Mouse (Mus musculus) cortical plate, adult 2 months (tissue): ENCODE data around the gene Gpr55. TPM values are rescaled to one million over a fixed set of nuclear protein-coding genes. Genes with fewer than 3 reads are reported as not detected.
A peak's percentile ranks its signal among the peaks of the same experiment; 100 is the strongest.

Experiments
- H3K27ac ChIP-seq: fragments of 200-500 bp; 2 replicates; pipeline ENCODE4 v1.5.1; 2012; ENCODE audit warnings: low read length, control low read depth, inconsistent platforms; ENCODE audit not compliant: insufficient read depth
- H3K4me1 ChIP-seq: fragments of 200-500 bp; 2 replicates; pipeline ENCODE4 v1.6.1; 2011; ENCODE audit warnings: low read length; ENCODE audit not compliant: control insufficient read depth, insufficient read depth
- H3K4me3 ChIP-seq: fragments of 200-500 bp; 2 replicates; pipeline ENCODE4 v1.5.1; 2011; ENCODE audit warnings: mild to moderate bottlenecking, low read length, control low read depth; ENCODE audit not compliant: insufficient read depth
- CTCF ChIP-seq: fragments of 200-500 bp; IDR thresholded peaks from 2 replicates; pipeline ENCODE4 v1.5.1; 2011; ENCODE audit warnings: mild to moderate bottlenecking, control low read depth, low read length; ENCODE audit not compliant: insufficient read depth; ENCODE audit errors: extremely low read depth
- POLR2A ChIP-seq: fragments of 200-500 bp; IDR thresholded peaks from 2 replicates; pipeline ENCODE4 v1.6.1; 2011; ENCODE audit warnings: mild to moderate bottlenecking, low read length, control low read depth; ENCODE audit not compliant: insufficient read depth; ENCODE audit errors: extremely low read depth
- polyA plus RNA-seq: library from polyadenylated mRNA; depleted of rRNA; stranded (reverse); fragments of >200 nt; gene quantifications from 2 replicates; pipeline ENCODE4 v1.2.3, GENCODE M21; 2012

Gpr55 gene
- polyA plus RNA-seq, 1 experiment, result 0.13 TPM

- peaks cover 13% of the 10 kb centered on the region for H3K4me1 ChIP-seq
- H3K27ac ChIP-seq, result peak overlapping the region; percentile 6; the same call in 1 of the 2 replicates
- no peak overlapping the region for H3K4me3 ChIP-seq
- TF ChIP-seq CTCF (no peak), POLR2A (no peak)
These were observed 38.5 kb downstream of the Gpr55 start for GRCm38 (mm10) chr1:85922127-85922864.

DNA sequence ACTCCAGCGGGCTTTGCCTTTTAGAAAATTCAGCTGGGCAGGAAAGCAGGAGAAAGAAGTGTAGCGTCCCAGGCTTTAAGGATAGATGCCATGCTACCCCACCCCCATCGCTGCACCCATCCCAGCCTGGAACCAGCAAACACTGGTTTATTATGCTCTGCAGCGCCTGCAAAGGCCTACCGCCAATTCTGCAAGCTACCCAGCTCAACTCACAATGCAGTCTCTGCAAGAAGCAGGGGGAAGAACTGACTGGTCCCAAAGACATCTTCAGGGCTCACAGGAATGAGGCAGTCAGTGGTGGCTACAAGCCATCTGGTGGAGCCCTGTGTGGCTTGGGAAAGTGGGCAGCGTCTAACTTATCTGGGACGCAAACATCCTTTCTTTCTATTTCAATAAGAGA, 39.1 kb downstream of the Gpr55 start:
- H3K27ac ChIP-seq, result peak overlapping the region; percentile 6; the same call in 1 of the 2 replicates
- TF ChIP-seq POLR2A, result no peak
- no peak for TF ChIP-seq CTCF
- H3K4me3 ChIP-seq, result no peak overlapping the region
- H3K4me1 ChIP-seq, result peaks cover 16% of the 10 kb centered on the region

DNA sequence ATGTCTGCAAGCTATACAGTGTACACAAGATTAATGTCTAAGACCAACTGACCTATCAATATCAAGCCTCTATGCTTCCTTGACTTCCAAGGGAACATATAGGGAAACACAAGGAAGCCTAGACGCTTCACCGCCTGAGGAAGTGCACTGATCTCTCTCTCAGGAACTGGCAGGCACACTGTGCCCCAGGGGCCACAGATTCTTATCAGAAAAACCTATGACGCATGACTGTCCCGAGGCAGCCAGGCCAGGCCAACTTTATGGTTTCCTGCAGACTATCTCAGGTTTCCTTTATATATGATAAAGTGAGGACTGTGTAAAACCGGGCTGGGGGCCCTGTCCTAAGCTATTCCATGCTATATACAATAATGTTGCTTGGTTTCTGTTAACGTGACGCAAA, 41.2 kb downstream of the Gpr55 start:
- H3K4me3 ChIP-seq, result no peak overlapping the region
- TF ChIP-seq CTCF, result no peak
- TF ChIP-seq POLR2A, result no peak
- H3K27ac ChIP-seq, result no peak overlapping the region
- H3K4me1 ChIP-seq, result peaks cover 19% of the 10 kb centered on the region

DNA sequence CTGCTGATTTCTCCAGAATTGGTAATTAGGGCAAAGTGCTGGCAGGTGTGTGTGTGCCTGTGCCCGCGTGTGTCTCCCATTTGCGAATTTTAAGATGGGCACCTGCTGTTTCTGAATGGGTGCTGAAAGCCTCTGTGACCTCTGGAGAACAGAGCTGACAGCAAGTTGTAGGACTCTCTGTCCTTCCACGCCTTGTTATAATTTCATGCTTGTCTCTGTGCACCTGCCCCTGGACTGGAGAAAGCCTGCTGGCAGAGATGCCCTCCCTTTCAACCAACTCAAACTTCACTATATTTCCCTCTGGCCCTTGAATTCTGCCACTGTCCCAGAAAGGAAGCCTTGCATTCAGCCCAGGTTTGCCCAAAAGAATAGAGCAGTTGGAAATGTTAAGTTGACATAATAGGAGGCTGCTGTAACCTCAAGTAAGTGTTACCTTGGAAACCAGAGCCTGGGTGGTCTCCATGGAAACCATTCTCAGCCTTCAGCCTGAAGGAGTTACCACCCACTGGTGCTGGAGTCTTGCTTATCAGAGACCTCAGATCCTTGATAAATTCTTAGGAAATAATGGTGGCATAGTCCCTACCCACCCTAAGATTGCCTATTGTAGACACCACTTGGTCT, 43.9 kb downstream of the Gpr55 start:
- Histone ChIP-seq H3K4me3 (no peak overlapping the region), H3K27ac (peak overlapping the region; percentile 86), H3K4me1 (peaks cover 15% of the 10 kb centered on the region)
- TF ChIP-seq POLR2A (no peak), CTCF (no peak)

- H3K4me1 ChIP-seq, result peaks cover 15% of the 10 kb centered on the region
- no peak overlapping the region for H3K27ac ChIP-seq
- TF ChIP-seq CTCF (no peak), POLR2A (no peak)
- H3K4me3 ChIP-seq, result no peak overlapping the region
These were observed 44.9 kb downstream of the Gpr55 start for GRCm38 (mm10) chr1:85915890-85916289.

- TF ChIP-seq POLR2A, result no peak
- no peak for TF ChIP-seq CTCF
- no peak overlapping the region for H3K4me3 ChIP-seq
- H3K27ac ChIP-seq, result no peak overlapping the region
- H3K4me1 ChIP-seq, result peaks cover 9% of the 10 kb centered on the region
These were observed 47.6 kb downstream of the Gpr55 start for GRCm38 (mm10) chr1:85913078-85913755.

DNA sequence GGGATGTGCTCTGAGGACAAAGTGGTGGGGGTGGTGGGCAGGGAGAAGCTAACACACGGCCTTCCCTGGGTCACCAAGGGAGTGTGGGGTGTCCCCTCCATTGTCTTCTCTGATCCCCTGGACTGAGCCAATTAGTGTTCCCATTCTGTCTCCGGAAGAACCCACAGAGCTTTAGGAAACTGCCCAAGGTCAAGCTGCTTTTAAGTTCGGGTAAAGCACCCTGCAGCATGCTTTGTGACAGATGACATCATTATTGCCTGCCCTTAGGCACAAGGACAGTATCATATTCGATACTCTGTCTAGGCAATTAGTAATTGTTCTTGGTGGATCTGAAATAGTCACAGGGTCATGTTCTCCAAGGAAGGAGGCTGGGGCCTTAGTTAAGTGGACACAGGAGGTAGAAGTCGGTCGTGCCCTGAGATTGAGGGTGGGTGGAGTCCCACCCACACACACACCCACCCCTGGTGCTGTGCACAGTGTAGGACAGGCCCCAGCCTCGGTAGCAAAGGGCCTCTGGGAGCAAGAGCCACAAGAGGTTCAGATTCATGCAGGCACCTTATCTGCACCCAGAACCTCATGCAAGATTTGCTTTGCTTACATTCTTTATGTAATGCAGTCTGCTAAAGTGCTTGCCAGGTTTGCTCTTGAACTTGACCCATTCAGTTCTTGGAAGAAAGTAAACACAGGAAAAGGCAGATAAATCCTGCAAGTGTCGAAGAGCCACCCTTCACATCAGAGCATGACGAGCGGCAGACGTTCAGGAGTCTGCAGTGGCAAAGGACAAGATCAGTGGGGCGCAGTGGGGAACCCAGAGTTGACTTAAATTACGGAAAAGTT, 51.8 kb downstream of the Gpr55 start:
- Histone ChIP-seq H3K27ac (no peak overlapping the region), H3K4me3 (no peak overlapping the region), H3K4me1 (no peaks in the 10 kb centered on the region; the same call in 1 of the 2 replicates)
- peak; percentile 28; the same call in 1 of the 2 replicates for TF ChIP-seq POLR2A
- TF ChIP-seq CTCF, result no peak

DNA sequence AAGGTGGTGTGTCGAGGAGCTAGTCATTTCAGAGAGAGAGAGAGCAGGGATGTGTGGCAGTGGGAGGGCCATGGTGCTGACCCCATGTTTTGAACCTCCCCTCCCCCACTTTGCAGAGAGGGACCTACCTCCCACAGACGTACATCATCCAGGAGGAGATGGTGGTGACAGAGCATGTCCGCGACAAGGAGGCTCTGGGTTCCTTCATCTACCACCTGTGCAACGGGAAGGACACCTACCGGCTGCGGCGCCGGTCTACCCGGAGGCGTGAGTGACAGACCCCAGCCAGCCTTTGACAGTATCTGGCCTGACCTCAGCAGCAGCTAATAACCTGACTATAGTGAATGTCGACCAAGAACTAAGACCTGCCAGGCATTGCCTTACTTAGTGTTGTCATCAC, 53.9 kb downstream of the Gpr55 start:
- peaks cover 4% of the 10 kb centered on the region for H3K4me1 ChIP-seq
- no peak overlapping the region for H3K27ac ChIP-seq
- TF ChIP-seq CTCF, result no peak
- TF ChIP-seq POLR2A, result no peak
- H3K4me3 ChIP-seq, result no peak overlapping the region

- TF ChIP-seq POLR2A (no peak), CTCF (no peak)
- no peak overlapping the region for H3K4me3 ChIP-seq
- peaks cover 27% of the 10 kb centered on the region for H3K4me1 ChIP-seq
- no peak overlapping the region for H3K27ac ChIP-seq
These were observed 58.7 kb downstream of the Gpr55 start for GRCm38 (mm10) chr1:85902108-85902561.
